Mouse (Mus musculus): ENCODE data around the gene Kcnk3.

GRCm38 (mm10) chr5:30551022-30551638 lies 36.8 kb upstream of the Kcnk3 start:
- TF ChIP-seq POLR2A (IDR thresholded peaks at IDR 0.05; ENCODE audit: insufficient read length, low read depth) (no peak), REST (IDR thresholded peaks at IDR 0.05; ENCODE audit: insufficient read depth, insufficient read length) (no peak), MYOD1 (IDR thresholded peaks at IDR 0.05; ENCODE audit: control insufficient read depth in 1 of 3, insufficient read length in 2 of 3, low read depth in 2 of 3) (no peak)
